Mouse (Mus musculus) lung, postnatal 14 days (tissue): Measurements from ENCODE around the gene Nipsnap3b.

Experiments
- DNase-seq: peaks from one replicate; pipeline ENCODE4 v3.0.0; 2021

Gene Nipsnap3b

GRCm38 (mm10) chr4:53011732-53012361, at the start of gene Nipsnap3b:
Gene Nipsnap3b, plus strand, starts transcription at chr4:53011880.
- DNase-seq = peak; percentile 98

- no peak for DNase-seq
These were observed 47.4 kb upstream of the Nipsnap3b start, which contains the start of gene Olfr270 for GRCm38 (mm10) chr4:52964247-52964646. Gene Olfr270, plus strand, starts transcription at chr4:52964547.

GRCm38 (mm10) chr4:52985216-52985615, 26.5 kb upstream of the Nipsnap3b start:
- no peak for DNase-seq

DNA sequence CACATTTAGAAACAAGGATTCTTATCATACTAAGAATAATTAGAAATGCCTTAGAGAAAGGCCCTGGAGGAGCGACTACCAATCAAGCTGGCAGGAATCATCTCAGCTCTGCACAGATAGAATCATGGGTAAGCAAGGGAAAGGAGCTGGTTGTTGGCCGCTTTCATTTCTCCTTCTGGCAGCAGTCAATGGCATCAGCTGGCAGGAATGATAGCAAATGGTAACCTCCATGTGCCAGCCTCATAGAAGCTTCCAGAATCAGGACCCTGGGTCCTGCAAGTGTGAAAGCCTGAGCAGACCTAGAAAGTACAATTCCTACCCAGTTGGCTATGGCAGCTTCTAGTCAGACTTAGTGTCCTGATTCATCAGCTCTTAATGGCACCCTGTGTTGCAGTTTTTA, 25.4 kb upstream of the Nipsnap3b start:
- DNase-seq = no peak

GRCm38 (mm10) chr4:52989248-52989647, 22.4 kb upstream of the Nipsnap3b start, which contains the start of gene Nipsnap3a:
Gene Nipsnap3a, plus strand, starts transcription at chr4:52989272.
- no peak for DNase-seq

DNA sequence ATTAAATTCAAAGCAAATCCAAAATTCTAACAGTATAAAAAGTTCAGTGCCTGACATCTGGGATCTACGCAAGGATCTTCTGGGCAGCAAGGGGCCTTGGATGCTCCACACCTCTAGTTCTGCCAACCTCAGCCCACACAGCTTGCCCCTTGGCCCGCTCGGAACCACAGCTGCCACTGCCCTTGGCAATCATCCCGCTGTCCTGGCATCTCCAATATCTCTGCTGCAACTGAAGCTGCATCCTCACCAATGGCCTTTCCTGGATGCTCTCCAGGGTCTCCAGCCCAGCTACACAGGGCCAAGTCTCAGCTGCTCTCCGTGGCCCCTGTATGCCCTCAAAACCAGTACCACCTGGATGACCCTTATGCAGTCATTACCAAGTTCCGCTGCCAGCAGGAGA, 12.2 kb upstream of the Nipsnap3b start:
- DNase-seq = no peak

- no peak for DNase-seq
These were observed 11.5 kb upstream of the Nipsnap3b start for GRCm38 (mm10) chr4:53000154-53000553.

GRCm38 (mm10) chr4:53009183-53009582, 2.5 kb upstream of the Nipsnap3b start:
- DNase-seq = no peak

GRCm38 (mm10) chr4:53009871-53010270, 1.8 kb upstream of the Nipsnap3b start:
- no peak for DNase-seq

DNA sequence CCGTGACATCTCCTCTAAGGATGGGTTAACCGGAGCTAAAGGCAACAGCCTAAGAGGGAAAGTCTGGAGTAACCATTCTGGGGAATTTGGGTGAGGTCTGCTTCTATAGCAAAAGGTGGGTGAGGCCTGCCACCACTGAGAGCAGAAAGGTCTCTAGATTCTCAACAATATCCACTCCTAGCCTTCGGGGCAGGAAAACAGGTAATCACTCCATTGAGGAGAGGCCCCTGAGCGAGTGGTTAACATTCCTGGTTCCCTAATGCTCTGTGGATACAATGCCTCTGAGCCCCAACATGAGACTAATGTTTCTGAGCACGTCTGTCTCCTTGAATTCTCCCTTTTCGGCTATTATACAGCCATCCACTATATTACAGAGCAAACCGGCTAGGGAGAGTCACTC, 2.7 kb downstream of the Nipsnap3b start:
- DNase-seq = no peak

GRCm38 (mm10) chr4:53015024-53015423, 3.3 kb downstream of the Nipsnap3b start:
- no peak for DNase-seq

- DNase-seq = no peak
These were observed 6.7 kb downstream of the Nipsnap3b start for GRCm38 (mm10) chr4:53018392-53018791.

GRCm38 (mm10) chr4:53023189-53023925, 11.7 kb downstream of the Nipsnap3b start:
- DNase-seq = no peak

DNA sequence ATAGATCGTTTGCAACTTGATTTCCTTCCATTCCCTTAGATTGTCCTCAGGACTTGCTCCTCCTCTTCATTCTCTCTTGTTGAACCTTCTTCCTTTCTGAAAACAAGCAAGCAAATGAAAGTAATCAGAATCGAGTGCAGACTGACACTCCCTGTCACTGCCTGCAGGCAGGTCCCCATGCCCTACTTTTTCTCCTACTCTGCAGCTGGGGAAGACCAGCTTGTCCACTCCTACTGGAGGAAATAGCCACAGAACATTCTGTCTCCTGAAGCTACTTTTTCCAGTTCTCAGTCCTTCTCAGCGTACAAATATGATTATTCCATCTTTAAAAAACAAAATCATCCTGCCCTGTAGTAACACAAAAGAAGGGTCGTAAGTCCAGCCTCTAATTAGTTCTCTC, 12.7 kb downstream of the Nipsnap3b start:
- DNase-seq = no peak

GRCm38 (mm10) chr4:53027811-53028210, 16.1 kb downstream of the Nipsnap3b start:
- DNase-seq = no peak

DNA sequence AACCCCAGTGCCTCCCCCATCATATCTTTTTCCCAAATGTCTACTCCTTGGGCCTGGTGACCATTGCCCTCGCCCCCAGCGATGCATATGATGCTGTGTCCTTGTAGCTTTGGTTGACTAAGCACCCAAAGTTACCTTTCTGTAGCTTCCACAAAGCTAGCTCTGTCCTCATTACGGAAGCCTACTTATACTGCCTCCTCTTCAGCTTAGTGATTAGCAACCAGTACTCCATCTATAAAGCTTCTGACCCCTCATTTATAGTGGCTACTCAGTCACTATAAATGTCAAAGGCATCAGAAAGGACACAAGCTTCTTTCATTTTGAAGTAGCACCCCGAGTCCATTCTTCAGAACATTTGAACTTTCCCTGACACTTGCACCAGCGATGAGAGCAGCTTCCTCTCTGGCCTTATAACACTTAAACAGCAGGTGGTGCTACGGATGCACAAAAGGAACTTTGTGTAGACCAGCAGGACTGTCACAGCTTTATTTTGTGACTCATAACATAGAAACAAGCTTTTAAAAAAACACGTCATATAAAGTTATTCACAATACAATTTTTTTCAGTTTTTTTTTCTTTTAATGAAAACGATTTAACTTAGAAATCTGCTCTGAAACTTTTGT, 18.8 kb downstream of the Nipsnap3b start:
- peak; percentile 22 for DNase-seq

- no peak for DNase-seq
These were observed 32.1 kb downstream of the Nipsnap3b start for GRCm38 (mm10) chr4:53043819-53044218.

DNA sequence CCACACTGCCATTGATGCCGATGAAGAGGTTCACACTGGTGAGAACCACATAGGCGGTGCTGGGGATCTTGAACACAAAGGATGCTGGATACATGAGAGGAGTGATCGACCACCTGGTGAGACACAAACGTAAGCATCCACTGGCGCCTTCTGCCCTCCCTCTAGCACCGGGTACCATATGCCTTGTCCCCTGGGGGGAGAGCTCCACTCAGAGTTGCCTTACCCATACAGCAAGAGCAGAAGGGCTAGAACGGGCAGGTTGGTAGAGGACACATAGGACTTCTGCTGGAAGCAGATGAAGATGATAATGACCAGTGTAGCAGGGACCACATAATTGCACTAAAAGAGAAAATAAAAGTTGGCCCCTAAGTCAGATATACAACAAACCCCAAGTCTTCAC, 34.1 kb downstream of the Nipsnap3b start:
- no peak for DNase-seq

GRCm38 (mm10) chr4:53046238-53047022, 34.8 kb downstream of the Nipsnap3b start:
- no peak for DNase-seq

- DNase-seq = no peak
These were observed 50.8 kb downstream of the Nipsnap3b start for GRCm38 (mm10) chr4:53062301-53063008.
